Mouse (Mus musculus) brain, embryonic 14.5 days (tissue): ENCODE data around the gene Dnajc1. TPM values are rescaled to one million over a fixed set of nuclear protein-coding genes. Genes with fewer than 3 reads are reported as not detected.
A peak's percentile ranks its signal among the peaks of the same experiment; 100 is the strongest.

Source experiments
- DNase-seq: peaks from one replicate; pipeline ENCODE4 v3.0.0-alpha.2; 2011; ENCODE audit warnings: low read depth
- CTCF ChIP-seq: fragments of 200-500 bp; IDR thresholded peaks from 2 replicates; pipeline ENCODE4 v1.5.1; 2012; ENCODE audit warnings: inconsistent platforms, mild to moderate bottlenecking, moderate library complexity, borderline replicate concordance; ENCODE audit not compliant: insufficient read depth, insufficient read length; ENCODE audit errors: extremely low read depth
- POLR2A ChIP-seq: fragments of 200-500 bp; IDR thresholded peaks from 2 replicates; pipeline ENCODE4 v1.6.1; 2012; ENCODE audit warnings: mild to moderate bottlenecking, inconsistent platforms, borderline replicate concordance; ENCODE audit not compliant: poor library complexity, insufficient read depth, insufficient read length, severe bottlenecking; ENCODE audit errors: extremely low read depth
- polyA plus RNA-seq: library from polyadenylated mRNA; depleted of rRNA; stranded (reverse); fragments of >200 nt; gene quantifications from 2 replicates; pipeline ENCODE4 v1.2.3, GENCODE M21; 2012

The Dnajc1 gene
- polyA plus RNA-seq, 1 experiment = 12.0 TPM

DNA sequence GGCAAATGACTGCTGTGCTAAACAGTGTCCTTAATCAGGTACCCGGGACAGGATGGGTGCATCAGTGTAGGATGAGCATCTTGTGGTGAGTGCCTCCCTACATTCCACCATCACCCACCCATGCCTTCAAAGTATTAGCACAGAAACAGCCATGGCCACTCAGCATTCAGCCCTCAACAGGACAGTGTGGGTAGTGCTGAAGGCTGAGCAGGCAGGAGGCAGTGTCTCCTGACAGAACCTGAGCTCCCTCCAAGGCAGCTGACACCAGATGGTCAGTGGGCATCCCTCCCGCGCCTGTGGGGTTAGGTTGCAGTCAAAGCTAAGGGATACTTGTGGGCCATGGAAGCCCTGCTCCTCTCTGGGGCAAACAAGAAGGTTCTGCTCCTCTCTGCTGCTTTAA lies 174.8 kb downstream of the Dnajc1 start:
- DNase-seq = no peak
- TF ChIP-seq POLR2A = no peak
- peak; percentile 24; the same call in 1 of the 2 replicates for TF ChIP-seq CTCF

DNA sequence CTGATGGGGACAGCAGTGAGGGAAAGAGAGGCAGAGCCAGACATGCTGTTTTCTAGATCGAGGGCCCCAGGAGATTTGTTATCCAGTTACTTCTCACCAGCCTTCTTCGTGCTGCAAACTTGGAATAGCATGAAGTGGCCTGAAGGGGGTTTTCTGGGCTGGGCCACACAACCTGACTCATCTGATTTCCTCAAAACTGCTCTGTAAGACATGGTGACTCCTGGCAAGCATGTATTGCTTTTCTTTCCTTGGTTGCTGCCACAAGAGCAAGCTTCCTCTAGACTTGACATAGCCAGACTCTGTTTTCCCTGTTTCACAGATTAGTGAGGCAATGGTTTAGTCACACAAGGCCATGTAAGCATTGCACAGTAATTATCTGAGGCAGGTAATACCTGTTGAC lies 178.6 kb downstream of the Dnajc1 start:
- TF ChIP-seq POLR2A (no peak), CTCF (no peak)
- no peak for DNase-seq

GRCm38 (mm10) chr2:18209948-18210347 lies 182.7 kb downstream of the Dnajc1 start:
- DNase-seq = no peak
- TF ChIP-seq POLR2A (no peak), CTCF (no peak)

- TF ChIP-seq POLR2A = no peak
- DNase-seq = no peak
Measured at GRCm38 (mm10) chr2:18209211-18209823, 183.3 kb downstream of the Dnajc1 start.

DNA sequence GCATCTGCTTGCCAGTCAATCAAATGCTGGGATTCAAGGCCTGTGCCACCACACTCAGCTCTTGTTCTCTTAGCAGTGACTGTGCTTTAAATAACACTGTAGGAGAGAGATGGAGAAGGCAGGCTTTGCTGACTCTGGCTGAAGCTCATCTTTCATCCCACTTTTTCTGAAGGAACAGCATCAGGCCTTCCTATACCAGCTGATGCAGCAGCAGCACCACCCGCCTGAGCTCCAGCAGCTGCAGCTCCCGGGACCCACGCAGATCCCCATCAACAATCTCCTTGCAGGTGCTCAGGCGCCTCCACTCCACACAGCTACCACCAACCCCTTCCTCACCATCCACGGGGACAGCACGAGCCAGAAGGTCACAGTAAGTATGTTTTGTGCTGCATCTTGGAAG lies 184.1 kb downstream of the Dnajc1 start:
- peak; percentile 34 for DNase-seq
- no peak for TF ChIP-seq CTCF
- TF ChIP-seq POLR2A = no peak

DNA sequence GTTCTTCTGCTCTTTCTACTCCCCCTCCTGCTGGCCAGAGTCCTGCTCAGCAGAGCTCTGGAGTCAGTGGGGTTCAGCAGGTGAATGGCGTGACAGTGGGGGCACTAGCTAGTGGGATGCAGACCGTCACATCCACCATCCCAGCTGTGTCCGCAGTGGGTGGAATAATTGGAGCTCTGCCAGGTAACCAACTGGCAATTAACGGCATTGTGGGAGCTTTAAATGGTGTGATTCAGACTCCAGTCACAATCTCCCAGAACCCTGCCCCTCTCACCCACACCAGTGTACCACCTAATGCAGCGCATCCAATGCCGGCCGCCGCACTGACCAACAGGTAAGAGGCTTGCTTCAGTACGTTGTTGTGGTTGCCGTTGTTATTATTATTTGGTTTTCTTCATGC lies 185.8 kb downstream of the Dnajc1 start:
- peak; percentile 69 for DNase-seq
- TF ChIP-seq CTCF = no peak
- TF ChIP-seq POLR2A = no peak

- DNase-seq = peak; percentile 70
- TF ChIP-seq POLR2A = no peak
- TF ChIP-seq CTCF = peak; percentile 71
Measured at GRCm38 (mm10) chr2:18205118-18205517, 187.5 kb downstream of the Dnajc1 start.

- no peak for DNase-seq
- TF ChIP-seq CTCF = no peak; the same call in 1 of the 2 replicates
- TF ChIP-seq POLR2A = no peak
Measured at GRCm38 (mm10) chr2:18202923-18203322, 189.7 kb downstream of the Dnajc1 start.

DNA sequence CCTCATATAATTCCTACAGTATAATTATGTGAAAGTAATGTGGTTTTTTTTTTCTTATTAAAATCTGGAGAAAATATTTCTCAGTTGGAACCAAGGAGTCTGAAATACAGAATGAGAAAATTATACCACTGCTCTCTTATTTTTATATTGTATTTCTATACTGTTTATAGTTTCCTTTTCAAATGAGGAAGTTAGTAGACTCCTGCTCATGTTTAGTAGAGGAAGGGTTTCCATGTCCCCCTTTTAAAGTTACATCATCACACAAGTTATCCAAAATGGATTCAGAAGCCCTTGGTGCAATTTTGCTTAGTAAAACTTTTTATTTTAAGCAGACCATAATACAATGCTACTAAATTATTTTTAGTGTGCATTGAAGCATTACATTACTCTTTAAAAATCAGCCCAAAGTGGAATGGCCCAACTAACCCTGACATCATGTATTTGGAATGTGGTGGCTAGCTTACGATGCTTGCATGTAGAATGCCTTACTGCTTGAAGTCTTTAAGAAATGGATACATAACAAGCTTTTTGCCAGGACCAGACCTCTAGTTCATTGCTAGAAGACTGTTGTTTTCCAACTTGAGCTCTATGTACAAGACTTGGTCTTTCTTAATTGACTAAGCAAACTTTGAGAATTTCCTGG lies 190.7 kb downstream of the Dnajc1 start:
- TF ChIP-seq POLR2A (no peak), CTCF (no peak)
- no peak for DNase-seq

DNA sequence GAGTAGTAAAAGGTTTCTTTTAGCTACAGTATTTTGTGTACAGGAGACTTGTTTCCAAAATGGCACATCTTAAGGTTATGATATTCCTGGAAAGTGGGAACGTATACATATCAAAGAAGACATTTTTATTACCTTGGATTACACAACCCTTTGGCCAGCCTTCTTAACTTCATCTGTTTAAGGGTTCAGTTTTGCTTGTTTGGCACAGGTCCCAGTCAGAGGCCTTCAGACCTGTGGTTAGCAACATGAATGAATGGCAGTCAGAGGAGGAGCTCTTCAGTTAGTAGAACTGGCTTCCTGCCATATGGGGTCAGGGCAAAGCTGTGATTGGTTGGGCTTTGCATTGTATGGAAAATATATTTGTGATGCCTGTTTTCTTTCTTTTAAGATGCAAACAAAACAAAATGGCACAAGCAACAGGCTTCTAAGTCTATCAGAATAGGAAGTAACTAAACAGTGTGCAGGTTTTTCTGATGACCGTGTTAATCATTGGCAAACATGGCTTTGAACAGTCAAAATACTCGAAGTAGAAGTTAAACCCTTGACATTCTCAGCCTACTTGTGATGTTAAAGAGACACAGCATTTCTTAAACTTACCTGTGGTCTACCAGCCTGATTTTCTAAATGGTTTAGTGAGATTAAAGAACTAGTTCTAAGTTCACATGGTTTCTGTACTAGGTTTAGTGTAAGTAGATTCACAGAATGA lies 196.8 kb downstream of the Dnajc1 start:
- TF ChIP-seq POLR2A = no peak
- TF ChIP-seq CTCF = no peak
- peak; percentile 82 for DNase-seq

DNA sequence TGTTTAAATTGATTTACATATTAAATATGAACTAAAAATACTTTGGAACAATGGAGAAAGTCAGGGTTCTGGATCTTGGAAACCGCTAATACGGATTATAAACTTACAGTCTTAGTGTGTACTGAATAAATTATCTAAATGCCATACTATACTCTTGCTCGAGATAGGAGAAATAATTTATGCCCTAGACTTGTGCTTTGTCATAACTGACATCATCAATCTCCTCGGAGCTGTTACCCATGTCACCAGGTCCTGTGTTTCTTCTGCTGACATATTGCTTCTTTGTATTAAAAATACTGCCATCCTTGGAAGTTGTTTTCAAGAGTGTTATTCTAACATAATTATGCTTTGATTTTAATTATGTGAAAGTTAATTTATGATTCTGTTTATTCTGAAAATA lies 197.3 kb downstream of the Dnajc1 start:
- no peak for TF ChIP-seq CTCF
- TF ChIP-seq POLR2A = no peak
- no peak for DNase-seq
